Mouse (Mus musculus) forebrain, embryonic 11.5 days (tissue): ENCODE measurements around the gene Spem1. TPM values are rescaled to one million over a fixed set of nuclear protein-coding genes. Genes with fewer than 3 reads are reported as not detected.

ENCODE experiments used
- ATAC-seq: fragments of 200-750 bp; cut with Nextera tagmentation; replicated peaks from 2 replicates; pipeline ENCODE4 v1.8.0; 2017; ENCODE audit warnings: moderate TSS enrichment; ENCODE audit not compliant: low FRiP score
- DNase-seq: peaks from one replicate; pipeline ENCODE4 v3.0.0-alpha.2; 2017; ENCODE audit warnings: low spot score
- H3K27ac ChIP-seq: fragments of 300-500 bp; sonication (generic); 2 replicates; pipeline ENCODE4 v1.5.1; 2014; ENCODE audit warnings: low read depth, low read length
- H3K27me3 ChIP-seq: fragments of 300-500 bp; sonication (generic); 2 replicates; pipeline ENCODE4 v1.6.1; 2014; ENCODE audit warnings: mild to moderate bottlenecking, low read length, mixed read lengths; ENCODE audit not compliant: control insufficient read depth, insufficient read depth
- H3K36me3 ChIP-seq: fragments of 300-500 bp; sonication (generic); 2 replicates; pipeline ENCODE4 v1.6.1; 2014; ENCODE audit warnings: mild to moderate bottlenecking, low read length, moderate library complexity, mixed read lengths; ENCODE audit not compliant: control insufficient read depth, insufficient read depth
- H3K4me1 ChIP-seq: fragments of 300-500 bp; sonication (generic); replicated peaks from 2 replicates; pipeline ENCODE4 v1.6.1; 2014; ENCODE audit warnings: low read length, mixed read lengths; ENCODE audit not compliant: control insufficient read depth, insufficient read depth
- H3K4me2 ChIP-seq: fragments of 300-500 bp; sonication (generic); 2 replicates; pipeline ENCODE4 v1.6.1; 2014; ENCODE audit warnings: low read depth, mild to moderate bottlenecking, low read length, moderate library complexity, mixed read lengths; ENCODE audit not compliant: severe bottlenecking
- H3K4me3 ChIP-seq: fragments of 300-500 bp; sonication (generic); 2 replicates; pipeline ENCODE4 v1.5.1; 2014; ENCODE audit warnings: low read depth, low read length
- H3K9ac ChIP-seq: fragments of 300-500 bp; sonication (generic); 2 replicates; pipeline ENCODE4 v1.6.1; 2014; ENCODE audit warnings: low read length
- H3K9me3 ChIP-seq: fragments of 300-500 bp; sonication (generic); 2 replicates; pipeline ENCODE4 v1.6.1; 2016; ENCODE audit warnings: low read length, mixed read lengths; ENCODE audit not compliant: control insufficient read depth
- WGBS: fragments of 180-500 bp; shearing (Covaris S2); extraction: QIAGEN DNeasy Blood & Tissue Kit; methylation state at CpG from one replicate; pipeline ENCODE4 v1.1.7; 2014; 5-methylcytosine and 5-hydroxymethylcytosine counted together
- polyA plus RNA-seq: library from polyadenylated mRNA; unstranded; fragments of >200 nt; fragmentation: Nextera tagmentation; extraction: Ambion mirVana; gene quantifications from 2 replicates; pipeline ENCODE4 v1.2.1, GENCODE M21; 2014

Gene Spem1
- polyA plus RNA-seq, 1 experiment from 2014 or later = not detected

GRCm38 (mm10) chr11:69774961-69775360, 47.0 kb downstream of the Spem1 start:
- H3K36me3 ChIP-seq = no peaks in the 10 kb centered on the region
- no peaks in the 10 kb centered on the region for H3K27me3 ChIP-seq
- ATAC-seq = no peak
- no peaks in the 10 kb centered on the region for H3K9me3 ChIP-seq
- no peak overlapping the region for H3K9ac ChIP-seq
- H3K4me1 ChIP-seq = no peaks in the 10 kb centered on the region
- DNase-seq = no peak
- no peak overlapping the region for H3K27ac ChIP-seq
- H3K4me3 ChIP-seq = no peak overlapping the region
- 61% methylated on average over 5 of the region's 5 CpGs for WGBS
- H3K4me2 ChIP-seq = no peak overlapping the region

Other genes with a start within 250 kb of the Spem1 start
- 39.3 and 44.1 TPM in 2 replicates for gene Wrap53, start 241.9 kb downstream of the Spem1 start, polyA plus RNA-seq
- gene Trp53, start 241.8 kb downstream of the Spem1 start, polyA plus RNA-seq = 168 and 175 TPM in 2 replicates
- 9.3 and 12.6 TPM in 2 replicates for gene Atp1b2, start 216.2 kb downstream of the Spem1 start, polyA plus RNA-seq
- gene Shbg, start 204.3 kb downstream of the Spem1 start, polyA plus RNA-seq = not detected in 2 replicates
- 13.9 and 17.7 TPM in 2 replicates for gene Sat2, start 200.2 kb downstream of the Spem1 start, polyA plus RNA-seq
- 33.6 and 44.1 TPM in 2 replicates for gene Fxr2, start 189.2 kb downstream of the Spem1 start, polyA plus RNA-seq
- gene Sox15, start 166.9 kb downstream of the Spem1 start, polyA plus RNA-seq = not detected in 2 replicates
- gene Mpdu1, start 159.5 kb downstream of the Spem1 start, polyA plus RNA-seq = 39.0 TPM in 2 replicates
- gene Cd68, start 156.0 kb downstream of the Spem1 start, polyA plus RNA-seq = 6.3 and 6.4 TPM in 2 replicates
- 827 and 855 TPM in 2 replicates for gene Eif4a1, start 149.8 kb downstream of the Spem1 start, polyA plus RNA-seq
- 110 and 117 TPM in 2 replicates for gene Senp3, start 140.1 kb downstream of the Spem1 start, polyA plus RNA-seq
- gene Tnfsf13, start 136.4 kb downstream of the Spem1 start, polyA plus RNA-seq = not detected in 2 replicates
- gene Tnfsf12, start 126.3 kb downstream of the Spem1 start, polyA plus RNA-seq = 2.4 TPM in 2 replicates
- gene Tnfsfm13, start 126.1 kb downstream of the Spem1 start, polyA plus RNA-seq = 0.60 and 1.2 TPM in 2 replicates
- 61.2 and 65.7 TPM in 2 replicates for gene Polr2a, start 63.5 kb downstream of the Spem1 start, polyA plus RNA-seq
- gene Slc35g3, start 60.2 kb downstream of the Spem1 start, polyA plus RNA-seq = not detected in 2 replicates
- 1.1 and 1.4 TPM in 2 replicates for gene Zbtb4, start 56.3 kb downstream of the Spem1 start, polyA plus RNA-seq
- gene Chrnb1, start 26.2 kb downstream of the Spem1 start, polyA plus RNA-seq = 0.73 and 1.1 TPM in 2 replicates
- gene Fgf11, start 20.3 kb downstream of the Spem1 start, polyA plus RNA-seq = 1.3 and 1.7 TPM in 2 replicates
- gene Tmem102, start 16.6 kb downstream of the Spem1 start, polyA plus RNA-seq = 0.32 and 0.65 TPM in 2 replicates
- gene Gm39566, start 6.9 kb downstream of the Spem1 start, polyA plus RNA-seq = not detected in 2 replicates
- gene Spem2, start 3.7 kb downstream of the Spem1 start, polyA plus RNA-seq = not detected in 2 replicates
- gene Nlgn2, start 15.6 kb upstream of the Spem1 start, polyA plus RNA-seq = 11.0 and 11.1 TPM in 2 replicates
- gene Tmem256, start 16.3 kb upstream of the Spem1 start, polyA plus RNA-seq = 250 and 283 TPM in 2 replicates
- gene Plscr3, start 24.2 kb upstream of the Spem1 start, polyA plus RNA-seq = 64.6 and 71.9 TPM in 2 replicates
- gene Tnk1, start 36.5 kb upstream of the Spem1 start, polyA plus RNA-seq = 0.73 TPM in 2 replicates
- gene Tmem95, start 55.8 kb upstream of the Spem1 start, polyA plus RNA-seq = 0.40 TPM in 1 of 2 replicates, not detected in the other
- 2.9 and 3.0 TPM in 2 replicates for gene Kctd11, start 59.2 kb upstream of the Spem1 start, polyA plus RNA-seq
- gene Acap1, start 73.4 kb upstream of the Spem1 start, polyA plus RNA-seq = 0.52 and 0.75 TPM in 2 replicates
- 17.2 and 17.6 TPM in 2 replicates for gene 2810408A11Rik, start 78.8 kb upstream of the Spem1 start, polyA plus RNA-seq
- gene Neurl4, start 78.9 kb upstream of the Spem1 start, polyA plus RNA-seq = 16.4 and 23.0 TPM in 2 replicates
- gene Gps2, start 91.7 kb upstream of the Spem1 start, polyA plus RNA-seq = 99.2 and 106 TPM in 2 replicates
- gene Eif5a, start 99.8 kb upstream of the Spem1 start, polyA plus RNA-seq = 2,045 and 2,063 TPM in 2 replicates
- 7.1 and 10.1 TPM in 2 replicates for gene Ybx2, start 113.6 kb upstream of the Spem1 start, polyA plus RNA-seq
- gene Slc2a4, start 126.0 kb upstream of the Spem1 start, polyA plus RNA-seq = 13.7 and 14.8 TPM in 2 replicates
- gene Cldn7, start 142.6 kb upstream of the Spem1 start, polyA plus RNA-seq = 3.2 and 6.4 TPM in 2 replicates
- gene Ctdnep1, start 159.0 kb upstream of the Spem1 start, polyA plus RNA-seq = 20.4 and 28.0 TPM in 2 replicates
- 144 and 156 TPM in 2 replicates for gene Elp5, start 160.3 kb upstream of the Spem1 start, polyA plus RNA-seq
- gene Gabarap, start 169.0 kb upstream of the Spem1 start, polyA plus RNA-seq = 472 and 477 TPM in 2 replicates
- gene Phf23, start 173.6 kb upstream of the Spem1 start, polyA plus RNA-seq = 61.4 and 63.0 TPM in 2 replicates
- 43.9 and 47.6 TPM in 2 replicates for gene Dvl2, start 178.4 kb upstream of the Spem1 start, polyA plus RNA-seq
- gene Acadvl, start 193.2 kb upstream of the Spem1 start, polyA plus RNA-seq = 44.0 and 47.6 TPM in 2 replicates
- gene Dlg4, start 194.8 kb upstream of the Spem1 start, polyA plus RNA-seq = 18.2 and 21.5 TPM in 2 replicates
- 0.88 and 0.99 TPM in 2 replicates for gene Asgr1, start 231.9 kb upstream of the Spem1 start, polyA plus RNA-seq